Mouse (Mus musculus) limb, embryonic 12.5 days (tissue): Measurements from ENCODE around the gene Btbd35f5. TPM values are rescaled to one million over a fixed set of nuclear protein-coding genes. Genes with fewer than 3 reads are reported as not detected.
"Not testable (repeated sequence)": the region's sequence is repeated elsewhere in the genome, so short reads cannot be mapped to it uniquely, and the experiment has no call there.

Experiments
- ATAC-seq: fragments of 200-750 bp; cut with Nextera tagmentation; 2 replicates; pipeline ENCODE4 v1.8.0; 2017; ENCODE audit warnings: low read depth, moderate TSS enrichment; ENCODE audit not compliant: insufficient number of reproducible peaks, insufficient read depth, low FRiP score, low TSS enrichment
- H3K27ac ChIP-seq: fragments of 300-500 bp; sonication (generic); 2 replicates; pipeline ENCODE4 v1.5.1; 2016; ENCODE audit warnings: mild to moderate bottlenecking, moderate library complexity
- H3K27me3 ChIP-seq: fragments of 300-500 bp; sonication (generic); 2 replicates; pipeline ENCODE4 v1.6.1; 2016; ENCODE audit warnings: mild to moderate bottlenecking, moderate library complexity
- H3K36me3 ChIP-seq: fragments of 300-500 bp; sonication (generic); 2 replicates; pipeline ENCODE4 v1.6.1; 2016; ENCODE audit warnings: mild to moderate bottlenecking, moderate library complexity
- H3K4me1 ChIP-seq: fragments of 300-500 bp; sonication (generic); replicated peaks from 2 replicates; pipeline ENCODE4 v1.6.1; 2016
- H3K4me2 ChIP-seq: fragments of 300-500 bp; sonication (generic); 2 replicates; pipeline ENCODE4 v1.6.1; 2016; ENCODE audit warnings: mild to moderate bottlenecking, moderate library complexity
- H3K4me3 ChIP-seq: fragments of 300-500 bp; sonication (generic); replicated peaks from 2 replicates; pipeline ENCODE4 v1.5.1; 2016; ENCODE audit warnings: mild to moderate bottlenecking
- H3K9ac ChIP-seq: fragments of 300-500 bp; sonication (generic); replicated peaks from 2 replicates; pipeline ENCODE4 v1.6.1; 2016; ENCODE audit warnings: mild to moderate bottlenecking, moderate library complexity
- H3K9me3 ChIP-seq: fragments of 300-500 bp; sonication (generic); 2 replicates; pipeline ENCODE4 v1.6.1; 2016; ENCODE audit warnings: mild to moderate bottlenecking, moderate library complexity
- WGBS: fragments of 180-500 bp; shearing (Covaris S2); methylation state at CpG from one replicate; pipeline ENCODE4 v1.1.7; 2016; 5-methylcytosine and 5-hydroxymethylcytosine counted together
- polyA plus RNA-seq: library from polyadenylated mRNA; unstranded; fragments of >200 nt; fragmentation: Nextera tagmentation; extraction: Ambion mirVana; gene quantifications from 2 replicates; pipeline ENCODE4 v1.2.1, GENCODE M21; 2016

Gene Btbd35f5
- not detected in 2 replicates for polyA plus RNA-seq

GRCm38 (mm10) chrX:32973597-32973996, at the start of gene Btbd35f5:
TSS of gene Btbd35f5 (plus strand) at chrX:32973897.
- ATAC-seq, H3K27me3 ChIP-seq, H3K4me1 ChIP-seq, H3K9ac ChIP-seq, H3K4me2 ChIP-seq, H3K27ac ChIP-seq, H3K4me3 ChIP-seq, H3K9me3 ChIP-seq, H3K36me3 ChIP-seq: not testable (repeated sequence)
- WGBS = no CpG with 5 or more reads among the region's 3 CpGs

GRCm38 (mm10) chrX:32941468-32941867, 32.2 kb upstream of the Btbd35f5 start, which contains the start of gene Gm21789:
TSS of gene Gm21789 (plus strand) at chrX:32941768.
- no CpG with 5 or more reads among the region's 1 CpGs for WGBS
- not testable (repeated sequence) for ATAC-seq, H3K27me3 ChIP-seq, H3K9ac ChIP-seq, H3K4me1 ChIP-seq, H3K9me3 ChIP-seq, H3K27ac ChIP-seq, H3K4me3 ChIP-seq, H3K4me2 ChIP-seq, H3K36me3 ChIP-seq

Other genes starting within 250 kb of the Btbd35f5 start
- gene Btbd35f21, start 247.8 kb upstream of the Btbd35f5 start, polyA plus RNA-seq = not detected in 2 replicates
- not detected in 2 replicates for gene Btbd35f30, start 79.3 kb upstream of the Btbd35f5 start, polyA plus RNA-seq
- not detected in 2 replicates for gene Gm21789, start 32.1 kb upstream of the Btbd35f5 start, polyA plus RNA-seq